Mouse (Mus musculus) brain, embryonic 14.5 days (tissue): ENCODE data around the gene Wdr11. TPM values are rescaled to one million over a fixed set of nuclear protein-coding genes. Genes with fewer than 3 reads are reported as not detected.

ENCODE experiments used
- DNase-seq: peaks from one replicate; pipeline ENCODE4 v3.0.0-alpha.2; 2011; ENCODE audit warnings: low read depth
- CTCF ChIP-seq: fragments of 200-500 bp; IDR thresholded peaks from 2 replicates; pipeline ENCODE4 v1.5.1; 2012; ENCODE audit warnings: inconsistent platforms, mild to moderate bottlenecking, moderate library complexity, borderline replicate concordance; ENCODE audit not compliant: insufficient read depth, insufficient read length; ENCODE audit errors: extremely low read depth
- POLR2A ChIP-seq: fragments of 200-500 bp; IDR thresholded peaks from 2 replicates; pipeline ENCODE4 v1.6.1; 2012; ENCODE audit warnings: mild to moderate bottlenecking, inconsistent platforms, borderline replicate concordance; ENCODE audit not compliant: poor library complexity, insufficient read depth, insufficient read length, severe bottlenecking; ENCODE audit errors: extremely low read depth
- polyA plus RNA-seq: library from polyadenylated mRNA; depleted of rRNA; stranded (reverse); fragments of >200 nt; gene quantifications from 2 replicates; pipeline ENCODE4 v1.2.3, GENCODE M21; 2012

Wdr11 gene
- polyA plus RNA-seq, 1 experiment: 38.2 TPM

GRCm38 (mm10) chr7:129671675-129672651 lies 80.3 kb downstream of the Wdr11 start:
- DNase-seq: peak; percentile 41
- TF ChIP-seq POLR2A (no peak), CTCF (no peak)

GRCm38 (mm10) chr7:129673776-129674175 lies 82.1 kb downstream of the Wdr11 start:
- TF ChIP-seq CTCF (no peak), POLR2A (no peak)
- peak; percentile 78 for DNase-seq

GRCm38 (mm10) chr7:129674558-129674957 lies 82.9 kb downstream of the Wdr11 start:
- no peak for TF ChIP-seq CTCF
- no peak for TF ChIP-seq POLR2A
- DNase-seq: no peak

- TF ChIP-seq POLR2A (no peak), CTCF (no peak)
Measured at GRCm38 (mm10) chr7:129675852-129676251, 84.2 kb downstream of the Wdr11 start.

GRCm38 (mm10) chr7:129677141-129677540 lies 85.5 kb downstream of the Wdr11 start:
- TF ChIP-seq POLR2A: no peak
- TF ChIP-seq CTCF: no peak
- DNase-seq: no peak

More at GRCm38 (mm10) chr7:129675852-129676251, 84.2 kb downstream of the Wdr11 start:
- DNase-seq: no peak

- TF ChIP-seq CTCF: no peak
- no peak for DNase-seq
Measured at GRCm38 (mm10) chr7:129678431-129678830, 86.8 kb downstream of the Wdr11 start.

- TF ChIP-seq CTCF (no peak), POLR2A (no peak)
Measured at GRCm38 (mm10) chr7:129678972-129679371, 87.3 kb downstream of the Wdr11 start.

GRCm38 (mm10) chr7:129680534-129681210 lies 89.0 kb downstream of the Wdr11 start:
- TF ChIP-seq CTCF (peak; percentile 61; the same call in 1 of the 2 replicates), POLR2A (no peak)
- DNase-seq: peak; percentile 78

More at GRCm38 (mm10) chr7:129678972-129679371, 87.3 kb downstream of the Wdr11 start:
- no peak for DNase-seq

GRCm38 (mm10) chr7:129682525-129682924 lies 90.9 kb downstream of the Wdr11 start:
- TF ChIP-seq POLR2A (no peak), CTCF (no peak)

GRCm38 (mm10) chr7:129685326-129685725 lies 93.7 kb downstream of the Wdr11 start:
- TF ChIP-seq POLR2A (no peak), CTCF (no peak)
- DNase-seq: no peak

More at GRCm38 (mm10) chr7:129682525-129682924, 90.9 kb downstream of the Wdr11 start:
- no peak for DNase-seq
